Mouse (Mus musculus) heart, embryonic 14.5 days (tissue): ENCODE data around the gene Map3k14. TPM values are rescaled to one million over a fixed set of nuclear protein-coding genes. Genes with fewer than 3 reads are reported as not detected.
A peak's percentile ranks its signal among the peaks of the same experiment; 100 is the strongest.

Source experiments
- ATAC-seq: fragments of 200-750 bp; cut with Nextera tagmentation; 2 replicates; pipeline ENCODE4 v1.8.0; 2017; ENCODE audit warnings: low read depth, moderate TSS enrichment; ENCODE audit not compliant: insufficient number of reproducible peaks, insufficient read depth, low FRiP score
- H3K27ac ChIP-seq, 2 experiments: fragments of 200-500 bp in 1 of 2; fragments of 300-500 bp in 1 of 2; sonication (generic) in 1 of 2; replicated peaks in 1 of 2; 2 replicates each; pipeline ENCODE4 v1.5.1; 2012 to 2014; ENCODE audit warnings: low read depth in 2 of 2, low read length in 2 of 2, control low read depth in 1 of 2, mild to moderate bottlenecking in 1 of 2, mixed read lengths in 1 of 2; ENCODE audit not compliant: control insufficient read depth in 1 of 2, insufficient read depth in 1 of 2
- H3K27me3 ChIP-seq: fragments of 300-500 bp; sonication (generic); 2 replicates; pipeline ENCODE4 v1.6.1; 2014; ENCODE audit warnings: mild to moderate bottlenecking, low read length, control low read depth; ENCODE audit not compliant: control insufficient read depth, insufficient read depth
- H3K36me3 ChIP-seq: fragments of 300-500 bp; sonication (generic); 2 replicates; pipeline ENCODE4 v1.6.1; 2014; ENCODE audit warnings: mild to moderate bottlenecking, control low read depth, low read length, mixed read lengths; ENCODE audit not compliant: control insufficient read depth, insufficient read depth
- H3K4me1 ChIP-seq, 2 experiments: fragments of 200-500 bp in 1 of 2; fragments of 300-500 bp in 1 of 2; sonication (generic) in 1 of 2; 2 replicates each; pipeline ENCODE4 v1.6.1; 2012 to 2014; ENCODE audit warnings: low read length in 2 of 2, control low read depth in 1 of 2, mixed read lengths in 1 of 2; ENCODE audit not compliant: control insufficient read depth in 2 of 2, insufficient read depth in 2 of 2
- H3K4me2 ChIP-seq: fragments of 300-500 bp; sonication (generic); 2 replicates; pipeline ENCODE4 v1.6.1; 2014; ENCODE audit warnings: mild to moderate bottlenecking, low read length
- H3K4me3 ChIP-seq, 2 experiments: fragments of 200-500 bp in 1 of 2; fragments of 300-500 bp in 1 of 2; sonication (generic) in 1 of 2; 2 replicates each; pipeline ENCODE4 v1.5.1; 2012 to 2014; ENCODE audit warnings: low read length in 2 of 2, mild to moderate bottlenecking in 2 of 2, control low read depth in 1 of 2, low read depth in 1 of 2, moderate library complexity in 1 of 2; ENCODE audit not compliant: control insufficient read depth in 1 of 2, insufficient read depth in 1 of 2
- H3K9ac ChIP-seq: fragments of 300-500 bp; sonication (generic); 2 replicates; pipeline ENCODE4 v1.6.1; 2014; ENCODE audit warnings: mild to moderate bottlenecking, low read length
- H3K9me3 ChIP-seq: fragments of 300-500 bp; sonication (generic); 2 replicates; pipeline ENCODE4 v1.6.1; 2016; ENCODE audit warnings: low read length, control low read depth; ENCODE audit not compliant: control insufficient read depth
- WGBS: fragments of 180-500 bp; shearing (Covaris S2); extraction: QIAGEN DNeasy Blood & Tissue Kit; methylation state at CpG from one replicate; pipeline ENCODE4 v1.1.7; 2014; 5-methylcytosine and 5-hydroxymethylcytosine counted together
- polyA plus RNA-seq: library from polyadenylated mRNA; unstranded; fragments of >200 nt; fragmentation: Nextera tagmentation; extraction: Ambion mirVana; gene quantifications from 2 replicates; pipeline ENCODE4 v1.2.1, GENCODE M21; 2014

The Map3k14 gene
- polyA plus RNA-seq, 1 experiment from 2014 or later = 1.3 TPM

DNA sequence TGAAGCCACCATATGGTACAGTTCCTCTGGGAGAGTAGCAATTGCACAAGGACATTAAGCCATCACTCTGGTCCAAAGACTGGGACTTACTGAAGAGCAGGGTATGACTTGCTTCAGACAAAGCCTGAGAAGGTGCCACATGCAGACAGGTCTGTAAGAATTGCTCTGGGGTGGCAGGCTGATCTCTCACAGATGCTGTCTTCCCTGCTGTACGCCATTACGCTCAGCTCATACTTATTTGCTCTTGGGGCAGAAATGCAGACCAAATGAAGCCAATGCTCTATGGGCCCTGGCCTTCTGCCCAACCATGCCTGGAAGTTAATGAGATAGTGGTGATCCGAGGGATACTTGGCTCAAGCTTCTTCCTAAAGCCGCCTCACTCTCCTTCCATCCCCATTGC is 22.4 kb downstream of the Map3k14 start:
- no peaks in the 10 kb centered on the region for H3K9me3 ChIP-seq
- H3K27ac ChIP-seq = no peak overlapping the region
- no peak overlapping the region for H3K4me2 ChIP-seq
- peaks cover 6% of the 10 kb centered on the region; the same call in 1 of the 2 replicates for H3K36me3 ChIP-seq
- ATAC-seq = no peak
- no peak overlapping the region; the same call in 1 of the 2 replicates for H3K9ac ChIP-seq
- no peak overlapping the region for H3K4me3 ChIP-seq
- H3K4me1 ChIP-seq = peaks cover 44 to 60% of the 10 kb centered on the region in 2 experiments
- 60% methylated on average over 4 of the region's 4 CpGs for WGBS
- H3K27me3 ChIP-seq = no peaks in the 10 kb centered on the region

DNA sequence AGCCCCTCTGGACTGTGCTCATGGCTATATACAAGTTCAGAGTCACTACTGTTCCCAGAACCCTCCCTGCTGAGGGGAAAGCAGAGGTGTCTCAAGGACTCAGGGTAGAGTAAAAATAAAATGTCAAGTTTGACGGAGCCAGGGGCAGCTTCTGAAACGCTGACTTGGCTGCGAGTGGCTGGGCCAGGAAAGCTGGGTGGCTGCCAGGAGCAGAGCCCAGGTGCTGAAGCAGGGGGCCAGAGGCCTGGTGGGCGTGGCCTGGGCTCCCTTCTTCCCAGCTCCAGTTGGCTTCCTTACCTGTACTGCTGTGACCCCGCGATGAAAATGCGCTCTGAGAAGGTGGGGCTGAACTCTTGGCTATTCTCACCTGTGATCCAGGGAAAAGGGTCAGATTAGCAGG is 26.5 kb downstream of the Map3k14 start:
- no peak; the same call in none of the 2 replicates for ATAC-seq
- Histone ChIP-seq H3K36me3 (peaks cover 25% of the 10 kb centered on the region), H3K4me2 (no peak overlapping the region), H3K9ac (peak overlapping the region; percentile 31; the same call in 1 of the 2 replicates), H3K9me3 (no peaks in the 10 kb centered on the region), H3K4me3 (no peak overlapping the region), H3K27ac (peak overlapping the region in 1 of 2 experiments; percentile 53; a peak in 2 of 4 replicates), H3K27me3 (no peaks in the 10 kb centered on the region), H3K4me1 (peaks cover 13 to 22% of the 10 kb centered on the region in 2 experiments)
- WGBS = 19% methylated on average over 7 of the region's 7 CpGs

DNA sequence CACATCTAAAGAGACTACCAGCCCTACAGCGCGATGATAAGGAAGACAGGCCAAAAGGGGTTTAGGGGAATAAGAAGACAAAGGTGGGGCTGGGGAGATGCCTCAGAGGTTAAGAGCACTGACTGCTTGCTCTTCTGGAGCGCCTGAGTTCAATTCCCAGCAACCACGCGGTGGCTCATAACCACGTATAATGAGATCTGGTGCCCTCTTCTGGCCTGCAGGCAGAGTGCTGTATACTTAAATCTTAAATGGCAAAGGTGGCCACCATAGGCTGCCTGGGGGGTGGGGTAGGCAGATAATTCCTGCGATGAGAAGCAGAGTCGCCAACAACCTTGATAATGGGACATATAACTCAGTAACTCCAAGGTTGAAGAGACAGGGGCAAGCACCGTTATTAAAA is 29.5 kb downstream of the Map3k14 start:
- Histone ChIP-seq H3K36me3 (peaks cover 25% of the 10 kb centered on the region), H3K27me3 (no peaks in the 10 kb centered on the region), H3K9me3 (no peaks in the 10 kb centered on the region), H3K4me1 (peaks cover 10 to 12% of the 10 kb centered on the region in 2 experiments), H3K4me3 (no peak overlapping the region), H3K27ac (no peak overlapping the region), H3K4me2 (no peak overlapping the region), H3K9ac (no peak overlapping the region)
- no peak for ATAC-seq
- 70% methylated on average over 9 of the region's 9 CpGs for WGBS

DNA sequence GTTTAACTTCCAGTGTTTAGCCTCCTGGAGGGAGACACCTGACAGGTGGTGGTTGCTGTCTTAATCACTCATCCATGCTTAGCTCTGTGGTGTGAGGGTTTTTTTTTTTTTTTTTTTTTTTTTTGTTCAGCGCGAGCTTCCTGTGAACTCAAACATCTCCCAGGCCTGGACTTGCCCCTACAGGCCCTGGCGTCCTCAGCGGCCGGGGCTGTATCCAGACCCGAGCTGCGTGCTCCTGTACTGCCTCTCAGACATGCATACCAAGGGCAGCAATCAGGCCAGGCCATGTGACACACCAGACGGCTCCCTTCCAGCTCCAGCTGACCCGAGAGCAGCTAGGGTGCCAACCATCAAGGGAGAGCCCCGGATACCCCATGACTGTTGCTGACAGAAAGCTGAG is 30.4 kb downstream of the Map3k14 start:
- WGBS = 78% methylated on average over 10 of the region's 10 CpGs
- ATAC-seq = no peak
- no peak overlapping the region for H3K4me3 ChIP-seq

DNA sequence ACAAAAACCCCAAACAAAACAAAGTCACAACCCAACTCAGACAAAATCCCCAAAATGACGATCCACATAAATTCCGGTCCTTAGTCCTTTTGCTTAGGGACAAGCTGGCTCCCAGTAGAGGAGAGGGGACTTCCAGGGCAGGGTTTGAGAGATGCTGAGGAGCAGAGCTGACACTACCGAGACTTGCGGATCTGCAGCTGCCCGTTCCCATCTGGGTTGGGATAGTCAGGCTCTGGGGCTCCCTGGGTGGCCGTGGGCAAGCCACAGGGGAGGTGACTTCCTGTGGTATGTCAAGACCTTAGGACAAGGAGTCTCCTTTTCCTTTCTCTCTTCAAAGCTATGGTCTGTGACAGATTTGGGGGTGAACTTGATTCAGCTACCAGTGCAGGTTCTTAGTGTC is 30.8 kb downstream of the Map3k14 start:
- no peaks in the 10 kb centered on the region for H3K27me3 ChIP-seq
- no peaks in the 10 kb centered on the region for H3K9me3 ChIP-seq
- H3K4me3 ChIP-seq = no peak overlapping the region
- no peak for ATAC-seq
- H3K27ac ChIP-seq = no peak overlapping the region
- no peak overlapping the region for H3K4me2 ChIP-seq
- H3K36me3 ChIP-seq = peaks cover 30% of the 10 kb centered on the region
- WGBS = 79% methylated on average over 6 of the region's 6 CpGs
- H3K4me1 ChIP-seq = peaks cover 10 to 12% of the 10 kb centered on the region in 2 experiments
- H3K9ac ChIP-seq = no peak overlapping the region

More for the DNA sequence above, 30.4 kb downstream of the Map3k14 start:
- Histone ChIP-seq H3K9ac (no peak overlapping the region), H3K9me3 (no peaks in the 10 kb centered on the region), H3K4me1 (peaks cover 10 to 12% of the 10 kb centered on the region in 2 experiments), H3K36me3 (peaks cover 28% of the 10 kb centered on the region), H3K27me3 (no peaks in the 10 kb centered on the region), H3K27ac (no peak overlapping the region), H3K4me2 (no peak overlapping the region)

DNA sequence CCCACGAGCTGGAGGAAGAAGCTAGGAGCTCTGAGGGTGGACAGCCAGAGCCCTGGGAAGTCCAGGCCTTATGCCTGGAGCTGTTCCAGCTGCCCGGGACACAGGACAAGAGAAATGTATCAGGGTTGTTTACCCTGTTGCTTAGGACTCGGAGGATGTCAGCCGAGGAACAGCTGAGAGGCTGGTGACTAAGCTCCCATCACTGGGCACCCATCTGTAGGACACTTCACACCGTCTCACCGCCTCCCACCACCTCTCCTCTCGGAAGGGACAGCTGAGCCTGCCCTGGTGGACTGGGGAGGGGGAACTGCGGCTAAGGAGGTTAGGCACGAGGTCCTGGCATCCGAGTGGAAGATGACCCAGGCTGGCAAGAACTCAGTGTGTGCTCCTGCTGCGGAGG is 31.6 kb downstream of the Map3k14 start:
- 53% methylated on average over 11 of the region's 11 CpGs for WGBS
- H3K4me3 ChIP-seq = no peak overlapping the region
- H3K4me1 ChIP-seq = peaks cover 6 to 7% of the 10 kb centered on the region in 2 experiments; a peak in 3 of 4 replicates
- H3K4me2 ChIP-seq = no peak overlapping the region
- no peaks in the 10 kb centered on the region for H3K27me3 ChIP-seq
- no peak overlapping the region for H3K9ac ChIP-seq
- ATAC-seq = no peak
- peaks cover 38% of the 10 kb centered on the region for H3K36me3 ChIP-seq
- no peak overlapping the region for H3K27ac ChIP-seq
- H3K9me3 ChIP-seq = no peaks in the 10 kb centered on the region

DNA sequence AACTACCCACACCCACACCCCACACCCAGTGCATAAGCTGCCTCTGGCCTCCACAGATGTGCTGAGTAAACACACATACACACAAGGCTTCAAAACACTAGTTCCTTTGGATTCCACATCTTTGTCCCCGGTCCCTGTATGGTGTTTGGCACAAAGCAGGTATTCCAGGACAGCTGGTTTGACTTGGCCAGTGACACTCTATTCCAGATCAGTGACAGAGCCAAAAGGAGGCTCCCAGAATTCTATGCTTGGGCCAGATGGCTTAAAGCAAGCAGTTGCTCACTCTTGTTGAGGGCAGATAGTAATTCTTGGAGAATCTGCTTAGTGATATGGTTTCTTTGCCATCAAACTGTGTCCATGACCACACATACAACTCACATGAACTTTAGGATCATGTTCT is 32.8 kb downstream of the Map3k14 start:
- Histone ChIP-seq H3K4me2 (no peak overlapping the region), H3K27me3 (no peaks in the 10 kb centered on the region), H3K4me1 (no peaks in the 10 kb centered on the region), H3K9me3 (no peaks in the 10 kb centered on the region), H3K36me3 (peaks cover 40% of the 10 kb centered on the region), H3K27ac (no peak overlapping the region), H3K9ac (no peak overlapping the region), H3K4me3 (no peak overlapping the region)
- ATAC-seq = no peak
- WGBS = 84% methylated on average over 1 of the region's 1 CpGs

DNA sequence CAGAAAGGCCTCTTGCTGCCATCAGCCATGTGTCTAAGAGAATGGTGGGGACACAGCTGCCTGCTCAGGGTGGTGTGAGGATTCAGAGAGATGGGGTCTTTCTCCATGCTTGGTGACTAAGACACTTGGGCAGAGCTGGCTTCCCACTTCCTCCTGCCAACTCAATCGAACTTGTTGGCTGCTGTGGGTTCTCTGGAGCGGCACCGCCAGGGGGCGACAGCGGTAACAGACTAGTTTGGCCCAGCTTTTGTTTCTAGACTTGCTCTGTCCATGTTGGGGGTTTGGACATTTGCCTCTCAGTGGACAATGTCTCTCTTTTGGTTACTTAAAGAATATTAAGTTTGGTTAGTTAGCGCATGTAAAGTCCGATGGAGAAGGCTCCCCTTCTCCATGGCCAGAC is 34.3 kb downstream of the Map3k14 start:
- Histone ChIP-seq H3K4me3 (no peak overlapping the region), H3K9me3 (no peaks in the 10 kb centered on the region), H3K27ac (no peak overlapping the region), H3K9ac (no peak overlapping the region), H3K4me1 (no peaks in the 10 kb centered on the region), H3K27me3 (no peaks in the 10 kb centered on the region), H3K4me2 (no peak overlapping the region), H3K36me3 (peaks cover 34% of the 10 kb centered on the region)
- ATAC-seq = no peak
- 29% methylated on average over 7 of the region's 7 CpGs for WGBS
